Mouse (Mus musculus) intestine, postnatal 0 days (tissue): ENCODE results near the gene Grip1. TPM values are rescaled to one million over a fixed set of nuclear protein-coding genes. Genes with fewer than 3 reads are reported as not detected.
A peak's percentile ranks its signal among the peaks of the same experiment; 100 is the strongest.

ENCODE experiments used
- ATAC-seq: fragments of 200-750 bp; cut with Nextera tagmentation; 2 replicates; pipeline ENCODE4 v1.8.0; 2017; ENCODE audit warnings: mild to moderate bottlenecking, moderate TSS enrichment, moderate library complexity
- H3K27ac ChIP-seq: fragments of 300-500 bp; sonication (generic); 2 replicates; pipeline ENCODE4 v1.5.1; 2014; ENCODE audit warnings: mild to moderate bottlenecking, low read depth, low read length, moderate library complexity
- H3K27me3 ChIP-seq: fragments of 300-500 bp; sonication (generic); replicated peaks from 2 replicates; pipeline ENCODE4 v1.6.1; 2014; ENCODE audit warnings: low read length, mixed read lengths; ENCODE audit not compliant: control insufficient read depth, insufficient read depth
- H3K36me3 ChIP-seq: fragments of 300-500 bp; sonication (generic); 2 replicates; pipeline ENCODE4 v1.6.1; 2014; ENCODE audit warnings: mild to moderate bottlenecking, moderate library complexity; ENCODE audit not compliant: control insufficient read depth, insufficient read depth
- H3K4me1 ChIP-seq: fragments of 300-500 bp; sonication (generic); replicated peaks from 2 replicates; pipeline ENCODE4 v1.6.1; 2014; ENCODE audit warnings: antibody characterized with exemption, low read length, mixed read lengths; ENCODE audit not compliant: control insufficient read depth, insufficient read depth
- H3K4me2 ChIP-seq: fragments of 300-500 bp; sonication (generic); replicated peaks from 2 replicates; pipeline ENCODE4 v1.6.1; 2014; ENCODE audit warnings: low read depth, mild to moderate bottlenecking, moderate library complexity
- H3K4me3 ChIP-seq: fragments of 300-500 bp; sonication (generic); 2 replicates; pipeline ENCODE4 v1.5.1; 2014; ENCODE audit warnings: low read depth, low read length
- H3K9ac ChIP-seq: fragments of 300-500 bp; sonication (generic); 2 replicates; pipeline ENCODE4 v1.6.1; 2014; ENCODE audit warnings: mild to moderate bottlenecking, low read depth, low read length
- H3K9me3 ChIP-seq: fragments of 300-500 bp; sonication (generic); 2 replicates; pipeline ENCODE4 v1.6.1; 2016; ENCODE audit warnings: mixed run types; ENCODE audit not compliant: control insufficient read depth
- CTCF ChIP-seq: sonication (generic); IDR thresholded peaks from 2 replicates; pipeline ENCODE4 v1.5.1; 2016; ENCODE audit warnings: low read depth, mild to moderate bottlenecking, control low read depth, antibody characterized with exemption, moderate library complexity
- WGBS: fragments of 180-500 bp; shearing (Covaris S2); extraction: QIAGEN DNeasy Blood & Tissue Kit; methylation state at CpG from one replicate; pipeline ENCODE4 v1.1.7; 2014; 5-methylcytosine and 5-hydroxymethylcytosine counted together
- polyA plus RNA-seq: library from polyadenylated mRNA; unstranded; fragments of >200 nt; fragmentation: Nextera tagmentation; extraction: Ambion mirVana; gene quantifications from 2 replicates; pipeline ENCODE4 v1.2.1, GENCODE M21; 2015

Grip1 gene
- polyA plus RNA-seq, 1 experiment from 2014 or later: 0.48 TPM

DNA sequence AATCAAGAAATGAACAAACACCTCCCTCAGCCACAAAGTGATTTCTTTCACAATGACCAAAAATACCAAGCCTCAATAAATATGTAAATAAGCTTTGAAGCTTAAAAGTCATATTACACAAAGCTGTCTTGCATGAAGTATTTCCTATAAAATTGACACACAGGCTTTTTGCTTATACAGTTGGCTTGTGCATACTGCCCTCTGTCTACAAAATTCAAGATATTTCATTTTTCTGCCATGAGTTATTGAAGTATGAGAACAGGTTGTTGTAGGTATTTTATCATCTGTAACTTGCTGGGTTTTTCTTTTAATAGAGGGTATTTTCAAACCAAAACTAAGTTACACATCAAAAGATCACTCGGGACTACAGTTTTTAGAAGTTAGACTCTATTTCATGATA is 326.0 kb downstream of the Grip1 start:
- Histone ChIP-seq H3K4me2 (no peak overlapping the region), H3K27me3 (no peaks in the 10 kb centered on the region), H3K4me1 (no peaks in the 10 kb centered on the region), H3K27ac (no peak overlapping the region), H3K9me3 (no peaks in the 10 kb centered on the region), H3K9ac (no peak overlapping the region), H3K4me3 (no peak overlapping the region), H3K36me3 (no peaks in the 10 kb centered on the region)
- 89% methylated on average over 1 of the region's 1 CpGs for WGBS
- ATAC-seq: no peak
- peak; percentile 19; the same call in 1 of the 2 replicates for TF ChIP-seq CTCF

GRCm38 (mm10) chr10:119790507-119790906 is 336.9 kb downstream of the Grip1 start:
- Histone ChIP-seq H3K27me3 (no peaks in the 10 kb centered on the region), H3K9me3 (no peaks in the 10 kb centered on the region), H3K4me2 (no peak overlapping the region), H3K27ac (no peak overlapping the region), H3K9ac (no peak overlapping the region), H3K4me1 (no peaks in the 10 kb centered on the region), H3K36me3 (no peaks in the 10 kb centered on the region), H3K4me3 (no peak overlapping the region)
- TF ChIP-seq CTCF: peak; percentile 57
- no peak for ATAC-seq
- 72% methylated on average over 1 of the region's 1 CpGs for WGBS

GRCm38 (mm10) chr10:119802421-119802820 is 348.8 kb downstream of the Grip1 start:
- Histone ChIP-seq H3K4me2 (no peak overlapping the region), H3K9me3 (no peaks in the 10 kb centered on the region), H3K4me3 (no peak overlapping the region), H3K9ac (no peak overlapping the region), H3K36me3 (no peaks in the 10 kb centered on the region), H3K4me1 (no peaks in the 10 kb centered on the region), H3K27me3 (no peaks in the 10 kb centered on the region), H3K27ac (no peak overlapping the region)
- TF ChIP-seq CTCF: no peak
- no peak for ATAC-seq
- WGBS: 30% methylated on average over 6 of the region's 6 CpGs

- Histone ChIP-seq H3K27ac (no peak overlapping the region), H3K36me3 (no peaks in the 10 kb centered on the region), H3K4me1 (no peaks in the 10 kb centered on the region), H3K9ac (no peak overlapping the region), H3K4me3 (no peak overlapping the region), H3K9me3 (no peaks in the 10 kb centered on the region), H3K4me2 (no peak overlapping the region), H3K27me3 (no peaks in the 10 kb centered on the region)
- 56% methylated on average over 13 of the region's 13 CpGs for WGBS
- ATAC-seq: 0 out of 2 replicates have a peak, but pooled peaks have one; percentile 57
- peak; percentile 91 for TF ChIP-seq CTCF
Observed at GRCm38 (mm10) chr10:119803633-119804422, 350.2 kb downstream of the Grip1 start.

- Histone ChIP-seq H3K36me3 (no peaks in the 10 kb centered on the region), H3K4me3 (no peak overlapping the region), H3K4me2 (no peak overlapping the region), H3K9me3 (no peaks in the 10 kb centered on the region), H3K27ac (no peak overlapping the region), H3K9ac (no peak overlapping the region), H3K4me1 (no peaks in the 10 kb centered on the region), H3K27me3 (no peaks in the 10 kb centered on the region)
- TF ChIP-seq CTCF: no peak
- ATAC-seq: no peak
- 89% methylated on average over 9 of the region's 9 CpGs for WGBS
Observed at GRCm38 (mm10) chr10:119804423-119804814, 350.8 kb downstream of the Grip1 start.

DNA sequence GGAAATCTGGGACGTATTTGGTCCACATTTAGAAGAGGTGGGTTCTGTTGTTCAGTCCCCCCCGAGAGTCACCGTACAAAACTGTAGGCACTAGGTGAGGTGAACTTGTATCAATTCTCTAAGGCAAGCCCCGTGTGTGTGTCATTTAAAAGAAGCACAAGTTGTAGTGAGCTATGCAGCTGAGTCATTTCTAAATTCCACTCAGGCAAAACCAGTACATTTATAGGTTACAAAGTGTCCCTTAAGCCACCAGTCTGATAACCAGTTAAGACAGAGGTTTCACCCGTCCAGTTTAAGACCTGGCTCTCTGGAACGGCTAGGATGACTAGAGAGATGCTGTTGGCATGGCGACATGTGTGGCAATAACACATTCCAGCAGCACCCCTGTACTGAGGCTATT is 351.5 kb downstream of the Grip1 start:
- Histone ChIP-seq H3K4me2 (no peak overlapping the region), H3K27me3 (no peaks in the 10 kb centered on the region), H3K4me3 (no peak overlapping the region), H3K9ac (no peak overlapping the region), H3K4me1 (no peaks in the 10 kb centered on the region), H3K27ac (no peak overlapping the region), H3K36me3 (no peaks in the 10 kb centered on the region), H3K9me3 (no peaks in the 10 kb centered on the region)
- TF ChIP-seq CTCF: no peak
- WGBS: 86% methylated on average over 7 of the region's 7 CpGs
- ATAC-seq: no peak

DNA sequence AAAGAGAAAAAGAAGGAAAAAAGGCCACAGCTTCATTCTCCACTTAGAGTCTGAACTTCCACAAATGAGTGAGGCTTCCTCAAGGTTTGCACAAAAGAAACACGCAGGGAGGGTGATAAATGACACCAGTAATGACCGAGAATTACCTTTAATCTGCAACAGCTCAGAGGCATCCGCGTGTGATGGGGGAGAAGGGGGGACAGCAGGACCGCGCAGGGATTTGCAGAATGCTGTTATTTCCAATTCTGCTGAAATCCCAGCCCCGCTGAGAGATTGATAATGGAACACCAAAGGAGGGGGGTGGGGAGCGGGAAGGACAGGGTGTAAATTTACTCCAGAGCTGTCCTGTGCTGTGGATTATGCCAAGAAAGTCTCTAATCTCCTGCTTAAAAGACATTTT is 352.5 kb downstream of the Grip1 start:
- no peaks in the 10 kb centered on the region for H3K4me1 ChIP-seq
- no peaks in the 10 kb centered on the region for H3K9me3 ChIP-seq
- H3K27me3 ChIP-seq: no peaks in the 10 kb centered on the region
- no peak for TF ChIP-seq CTCF
- H3K36me3 ChIP-seq: no peaks in the 10 kb centered on the region
- no peak overlapping the region for H3K9ac ChIP-seq
- no peak for ATAC-seq
- 52% methylated on average over 8 of the region's 8 CpGs for WGBS
- no peak overlapping the region for H3K27ac ChIP-seq
- H3K4me2 ChIP-seq: no peak overlapping the region
- H3K4me3 ChIP-seq: no peak overlapping the region
